Mouse (Mus musculus) telencephalon, adult 2 months (tissue): Measurements from ENCODE around the gene Odc1.

ENCODE experiments used
- DNase-seq: peaks from one replicate; pipeline ENCODE4 v3.0.0-alpha.2; 2011; ENCODE audit warnings: low read depth, low spot score

Odc1 gene

DNA sequence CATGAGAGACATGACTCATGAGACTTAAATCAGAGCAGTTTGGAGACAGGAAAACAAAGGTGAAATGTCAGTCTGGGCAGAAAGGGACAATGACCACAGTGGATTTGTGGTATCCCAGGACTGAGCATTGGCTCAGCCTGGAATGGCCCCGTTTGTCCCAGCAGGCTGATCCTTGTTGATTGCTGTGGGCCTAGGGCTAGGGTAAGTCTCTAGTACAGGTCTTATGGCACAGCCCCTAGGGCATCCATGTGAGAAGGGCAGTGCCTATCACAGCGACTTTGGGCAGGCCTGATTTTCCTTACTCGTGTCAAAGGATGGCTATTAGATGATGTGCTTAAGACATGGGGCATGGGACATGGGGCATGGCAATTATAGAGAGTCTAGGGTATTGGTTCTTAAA is 41.4 kb downstream of the Odc1 start:
- no peak for DNase-seq

- DNase-seq: no peak
These were observed 43.8 kb downstream of the Odc1 start for GRCm38 (mm10) chr12:17588436-17588835.

GRCm38 (mm10) chr12:17588906-17589612 is 44.5 kb downstream of the Odc1 start:
- DNase-seq: no peak

GRCm38 (mm10) chr12:17591249-17591648 is 46.7 kb downstream of the Odc1 start:
- DNase-seq: no peak

- no peak for DNase-seq
These were observed 49.4 kb downstream of the Odc1 start for GRCm38 (mm10) chr12:17593956-17594355.

DNA sequence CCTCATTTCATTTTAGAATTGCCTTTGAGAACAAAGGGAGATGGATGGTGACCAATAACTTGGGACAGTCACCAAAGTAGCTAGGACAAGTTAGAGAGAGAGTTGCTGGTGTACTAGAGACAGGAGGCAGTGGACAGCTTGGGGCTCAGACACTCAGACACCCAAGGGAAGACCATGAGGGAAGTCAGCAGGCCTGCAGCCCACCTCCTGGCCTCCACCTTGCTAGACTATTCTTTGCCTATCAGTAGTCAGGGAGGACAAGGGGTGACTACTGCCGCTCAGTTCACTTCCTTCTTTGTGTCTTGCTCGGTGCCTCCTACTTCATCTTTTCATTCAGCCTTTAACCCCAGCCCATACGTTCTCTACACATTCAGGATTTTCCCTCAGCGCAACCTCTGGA is 50.1 kb downstream of the Odc1 start:
- DNase-seq: no peak

DNA sequence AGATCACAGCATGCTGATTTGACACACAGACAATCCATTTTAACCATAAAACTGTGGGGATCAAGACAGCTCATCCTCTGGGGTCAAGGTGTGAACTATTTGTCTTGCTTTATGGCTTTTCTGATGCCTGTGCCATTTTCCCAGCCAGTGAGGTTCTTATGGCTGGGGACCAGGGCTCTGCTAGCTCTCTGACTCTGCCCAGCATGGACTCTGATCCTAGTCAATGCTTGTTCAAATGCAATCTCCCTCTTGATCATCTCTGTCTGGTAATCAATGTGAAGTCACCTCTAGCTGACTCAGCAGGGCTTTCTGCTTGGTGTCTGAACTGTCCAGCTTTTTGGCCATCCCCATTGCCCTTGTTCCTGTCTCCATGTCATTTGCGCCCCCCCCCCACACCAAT is 50.6 kb downstream of the Odc1 start:
- DNase-seq: no peak
